Mouse (Mus musculus) WW6 (cell line): ENCODE results near the gene Farp1.

Experiments used
- DNase-seq: peaks from one replicate; pipeline ENCODE4 v3.0.0-alpha.2; 2013; ENCODE audit warnings: low read depth, low spot score

Farp1 gene

DNA sequence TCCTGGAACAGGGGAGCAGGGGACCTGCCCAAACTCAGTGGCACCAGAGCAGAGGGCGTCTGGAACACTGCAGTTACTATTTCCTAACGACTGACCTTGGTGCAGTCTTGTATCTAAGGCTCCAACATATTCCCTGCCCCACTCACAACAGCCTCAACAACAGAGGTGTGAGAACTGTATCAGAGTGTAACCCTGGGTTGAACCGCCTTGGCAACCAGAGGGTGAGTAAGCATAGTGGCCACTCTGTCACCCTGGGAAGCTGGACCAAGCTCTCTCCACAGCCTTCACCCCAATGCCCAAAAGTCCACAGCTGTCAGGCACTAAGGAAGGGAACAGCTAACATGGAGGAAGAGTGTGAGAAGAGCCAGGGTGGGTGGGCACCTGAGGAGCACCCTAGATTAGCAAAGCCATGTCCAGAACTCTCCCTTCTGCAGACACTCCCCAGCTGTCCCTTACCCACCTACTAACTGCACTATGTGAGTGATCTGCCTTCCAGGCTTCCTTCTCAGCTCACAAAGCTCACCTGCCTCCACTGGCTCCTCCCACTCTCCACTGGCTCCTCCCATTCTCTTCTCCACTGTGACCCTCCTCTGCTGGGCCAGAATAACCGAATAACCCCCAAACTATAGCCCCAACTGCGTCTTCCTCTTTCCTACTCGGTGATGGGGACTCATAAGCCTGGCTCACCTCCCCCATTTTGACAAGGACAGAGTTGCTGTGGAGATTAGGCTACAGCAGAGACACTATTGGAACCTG is 275.5 kb downstream of the Farp1 start:
- DNase-seq: no peak

DNA sequence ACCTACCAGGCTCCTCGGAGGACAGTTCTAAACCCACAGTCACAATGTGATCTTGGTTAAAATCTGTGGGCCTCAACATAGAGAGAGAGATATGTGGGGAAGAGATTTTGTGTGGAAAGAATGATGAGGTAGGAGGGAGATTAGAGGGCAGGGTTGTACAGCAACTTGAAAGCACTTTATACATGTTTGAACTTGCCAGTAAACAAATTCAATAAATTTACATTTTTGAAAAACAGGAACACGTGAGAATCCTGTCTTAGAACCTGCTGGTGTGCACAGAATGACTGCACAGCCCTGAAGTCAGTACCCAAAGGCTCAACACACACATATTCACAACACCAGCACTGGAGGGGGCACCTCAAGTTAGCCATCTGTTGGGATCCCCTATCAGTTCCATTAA is 276.1 kb downstream of the Farp1 start:
- DNase-seq: no peak

DNA sequence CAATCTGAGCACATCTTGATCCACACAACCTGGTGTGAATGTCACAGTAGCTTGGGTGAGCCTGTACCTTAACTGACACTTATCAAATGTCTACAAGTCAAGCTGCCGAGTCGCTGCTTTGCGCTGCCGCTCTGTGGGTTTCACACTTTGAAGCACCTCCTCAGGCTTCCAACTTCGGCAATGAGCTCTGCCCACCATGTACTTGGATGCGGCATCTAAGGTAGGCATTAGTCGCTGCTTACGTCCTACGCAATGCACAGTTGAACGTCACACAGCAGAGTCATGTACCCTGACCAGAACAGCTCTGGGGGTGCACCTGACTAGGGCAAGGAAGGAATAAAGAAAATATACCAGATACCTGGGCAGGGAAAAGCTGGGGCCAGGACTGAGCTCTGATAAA is 278.3 kb downstream of the Farp1 start:
- DNase-seq: no peak

- DNase-seq: no peak
Measured at GRCm38 (mm10) chr14:121314934-121315333, 279.9 kb downstream of the Farp1 start.

- DNase-seq: no peak
Measured at GRCm38 (mm10) chr14:121316136-121316535, 281.1 kb downstream of the Farp1 start.

GRCm38 (mm10) chr14:121316631-121317311 is 281.8 kb downstream of the Farp1 start:
- DNase-seq: no peak

DNA sequence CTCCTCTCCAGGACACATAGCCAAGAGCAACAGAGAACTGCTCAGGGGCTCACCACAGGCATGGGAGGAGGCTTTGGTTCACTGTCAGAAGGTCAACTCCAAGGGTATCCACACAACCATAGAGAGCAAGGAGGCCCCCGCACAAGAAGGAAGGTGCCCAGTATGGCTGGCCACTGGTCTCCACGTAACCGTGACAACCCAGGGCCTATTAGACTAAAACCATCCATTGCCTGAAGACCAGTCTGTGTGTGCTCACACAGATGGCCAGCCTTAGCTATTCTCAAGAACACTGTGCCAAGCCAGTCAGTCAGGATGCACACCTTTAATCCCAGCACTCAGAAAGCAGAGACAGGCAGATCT is 282.3 kb downstream of the Farp1 start:
- DNase-seq: no peak

DNA sequence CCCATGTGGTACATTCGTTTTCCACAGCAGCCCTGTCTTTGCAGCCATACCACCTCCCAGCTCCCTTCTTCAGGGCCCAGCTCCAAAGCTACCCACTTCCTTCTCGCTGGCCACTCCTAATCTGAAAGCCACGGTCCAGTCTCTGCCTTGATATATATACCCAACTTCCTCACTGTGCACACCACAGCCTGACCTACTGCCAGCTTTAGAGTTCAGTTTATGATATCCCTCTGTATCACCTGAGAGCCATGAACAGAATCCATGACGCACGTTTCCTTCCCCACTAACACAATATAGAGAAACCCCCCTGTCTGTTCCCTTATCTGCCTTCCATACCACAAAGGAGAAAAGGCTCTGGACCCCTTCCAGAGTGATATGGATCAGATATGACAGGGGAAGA is 283.4 kb downstream of the Farp1 start:
- no peak for DNase-seq

GRCm38 (mm10) chr14:121322150-121322549 is 287.1 kb downstream of the Farp1 start:
- DNase-seq: no peak

DNA sequence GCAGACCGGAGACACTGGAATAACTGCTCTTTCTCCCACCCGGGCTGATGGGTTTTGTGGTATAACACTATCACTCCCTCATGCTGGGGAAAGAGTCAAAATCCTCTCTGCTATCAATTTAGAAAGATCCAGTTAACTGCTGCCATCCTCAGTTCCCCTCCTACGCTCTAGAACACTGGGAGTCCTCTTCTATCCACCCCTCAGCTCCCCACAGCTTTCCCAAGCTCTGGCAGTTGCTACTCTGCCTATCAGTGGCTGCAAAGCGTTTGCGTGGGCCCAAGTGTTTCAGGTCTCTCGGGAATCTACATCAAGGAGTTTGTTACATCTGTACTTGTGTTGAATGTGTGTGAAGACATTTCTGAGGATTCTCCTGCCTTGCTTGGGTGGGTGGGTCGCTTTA is 287.6 kb downstream of the Farp1 start:
- DNase-seq: no peak

GRCm38 (mm10) chr14:121324521-121325330 is 289.7 kb downstream of the Farp1 start:
- no peak for DNase-seq

DNA sequence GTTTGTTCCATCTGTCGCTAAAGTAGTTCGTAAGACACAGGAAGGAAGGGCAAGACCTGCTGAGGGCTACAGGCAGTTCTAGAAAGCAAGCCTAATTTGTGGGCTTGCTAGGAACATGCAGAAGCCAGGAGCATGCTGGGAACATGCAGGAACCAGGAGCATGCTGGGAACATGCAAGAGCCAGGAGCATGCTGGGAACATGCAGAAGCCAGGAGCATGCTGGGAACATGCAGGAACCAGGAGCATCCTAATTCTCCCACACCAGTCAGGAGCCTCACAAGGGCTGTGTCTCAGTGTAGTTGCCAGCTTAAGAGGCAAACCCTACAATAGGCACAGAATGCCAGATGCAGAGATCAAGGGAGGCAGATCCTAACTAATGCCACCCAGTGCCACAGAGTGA is 291.4 kb downstream of the Farp1 start:
- DNase-seq: no peak

GRCm38 (mm10) chr14:121328878-121329277 is 293.9 kb downstream of the Farp1 start:
- no peak for DNase-seq

GRCm38 (mm10) chr14:121329401-121330089 is 294.5 kb downstream of the Farp1 start:
- no peak for DNase-seq

GRCm38 (mm10) chr14:121330090-121330408 is 295.0 kb downstream of the Farp1 start:
- no peak for DNase-seq
